Mouse (Mus musculus): Measurements from ENCODE around the gene Ikbip.

GRCm38 (mm10) chr10:91080540-91080939, 2.2 kb upstream of the Ikbip start:
- TF ChIP-seq HCFC1 (IDR thresholded peaks at IDR 0.05; ENCODE audit: borderline replicate concordance, insufficient read depth, low read length) = no peak
- no peak for TF ChIP-seq MAFK (IDR thresholded peaks at IDR 0.05; ENCODE audit: insufficient read depth, low read depth, low read length)
- no peak for TF ChIP-seq CHD2 (IDR thresholded peaks at IDR 0.05; ENCODE audit: low read depth, low read length)
- TF ChIP-seq ZNF384 (IDR thresholded peaks at IDR 0.05; ENCODE audit: low read depth, low read length) = no peak

All from ES-E14 (cell line).